Mouse (Mus musculus): ENCODE measurements around the gene Nudt4. TPM values are rescaled to one million over a fixed set of nuclear protein-coding genes. Genes with fewer than 3 reads are reported as not detected.

Gene Nudt4
- polyA plus RNA-seq, 1 experiment from 2014 or later, result 53.6 TPM

- Histone ChIP-seq H3K4me1 (ENCODE audit: control insufficient read depth, insufficient read depth, low read length) (no peaks in the 10 kb centered on the region), H3K4me3 (replicated peaks; ENCODE audit: low read length) (no peak overlapping the region), H3K27me3 (ENCODE audit: control insufficient read depth, insufficient read depth, low read length) (no peaks in the 10 kb centered on the region), H3K36me3 (ENCODE audit: control insufficient read depth, insufficient read depth, low read length) (no peaks in the 10 kb centered on the region), H3K4me2 (ENCODE audit: low read depth, low read length) (no peak overlapping the region), H3K27ac (ENCODE audit: low read length) (no peak overlapping the region), H3K9ac (ENCODE audit: low read length) (no peak overlapping the region), H3K9me3 (replicated peaks; ENCODE audit: control insufficient read depth, low read length) (no peaks in the 10 kb centered on the region)
- WGBS, result 56% methylated on average over 11 of the region's 11 CpGs
- ATAC-seq (ENCODE audit: insufficient read depth, low FRiP score), result no peak
Measured at GRCm38 (mm10) chr10:95594414-95594813, 30.5 kb upstream of the Nudt4 start.

- no peak overlapping the region for H3K4me3 ChIP-seq (replicated peaks; ENCODE audit: low read length)
- whole genome bisulfite sequencing, result 79% methylated on average over 4 of the region's 4 CpGs
- no peak overlapping the region for H3K4me2 ChIP-seq (ENCODE audit: low read depth, low read length)
- ATAC-seq (ENCODE audit: insufficient read depth, low FRiP score), result no peak
- H3K27ac ChIP-seq (ENCODE audit: low read length), result no peak overlapping the region
- no peak overlapping the region for H3K9ac ChIP-seq (ENCODE audit: low read length)
- H3K36me3 ChIP-seq (ENCODE audit: control insufficient read depth, insufficient read depth, low read length), result no peaks in the 10 kb centered on the region
- H3K27me3 ChIP-seq (ENCODE audit: control insufficient read depth, insufficient read depth, low read length), result no peaks in the 10 kb centered on the region
- H3K9me3 ChIP-seq (replicated peaks; ENCODE audit: control insufficient read depth, low read length), result no peaks in the 10 kb centered on the region
- no peaks in the 10 kb centered on the region for H3K4me1 ChIP-seq (ENCODE audit: control insufficient read depth, insufficient read depth, low read length)
Measured at GRCm38 (mm10) chr10:95591257-95591656, 27.3 kb upstream of the Nudt4 start.

- no peaks in the 10 kb centered on the region for H3K36me3 ChIP-seq (ENCODE audit: control insufficient read depth, insufficient read depth, low read length)
- H3K27ac ChIP-seq (ENCODE audit: low read length), result no peak overlapping the region
- H3K4me3 ChIP-seq (replicated peaks; ENCODE audit: low read length), result no peak overlapping the region
- H3K27me3 ChIP-seq (ENCODE audit: control insufficient read depth, insufficient read depth, low read length), result no peaks in the 10 kb centered on the region
- no peaks in the 10 kb centered on the region for H3K9me3 ChIP-seq (replicated peaks; ENCODE audit: control insufficient read depth, low read length)
- no peak for ATAC-seq (ENCODE audit: insufficient read depth, low FRiP score)
- WGBS, result 79% methylated on average over 6 of the region's 6 CpGs
- H3K4me2 ChIP-seq (ENCODE audit: low read depth, low read length), result no peak overlapping the region
- H3K4me1 ChIP-seq (ENCODE audit: control insufficient read depth, insufficient read depth, low read length), result no peaks in the 10 kb centered on the region
- no peak overlapping the region for H3K9ac ChIP-seq (ENCODE audit: low read length)
Measured at GRCm38 (mm10) chr10:95590196-95590595, 26.2 kb upstream of the Nudt4 start.

- H3K4me2 ChIP-seq (ENCODE audit: low read depth, low read length), result no peak overlapping the region
- H3K9ac ChIP-seq (ENCODE audit: low read length), result no peak overlapping the region
- H3K4me1 ChIP-seq (ENCODE audit: control insufficient read depth, insufficient read depth, low read length), result no peaks in the 10 kb centered on the region
- WGBS, result 89% methylated on average over 4 of the region's 4 CpGs
- H3K27ac ChIP-seq (ENCODE audit: low read length), result no peak overlapping the region
- no peak overlapping the region for H3K4me3 ChIP-seq (replicated peaks; ENCODE audit: low read length)
- H3K36me3 ChIP-seq (ENCODE audit: control insufficient read depth, insufficient read depth, low read length), result no peaks in the 10 kb centered on the region
- no peak for ATAC-seq (ENCODE audit: insufficient read depth, low FRiP score)
- no peaks in the 10 kb centered on the region for H3K9me3 ChIP-seq (replicated peaks; ENCODE audit: control insufficient read depth, low read length)
- no peaks in the 10 kb centered on the region for H3K27me3 ChIP-seq (ENCODE audit: control insufficient read depth, insufficient read depth, low read length)
Measured at GRCm38 (mm10) chr10:95589196-95589595, 25.2 kb upstream of the Nudt4 start.

- H3K4me3 ChIP-seq (replicated peaks; ENCODE audit: low read length), result no peak overlapping the region
- H3K9ac ChIP-seq (ENCODE audit: low read length), result no peak overlapping the region
- 76% methylated on average over 8 of the region's 8 CpGs for WGBS
- H3K9me3 ChIP-seq (replicated peaks; ENCODE audit: control insufficient read depth, low read length), result no peaks in the 10 kb centered on the region
- ATAC-seq (ENCODE audit: insufficient read depth, low FRiP score), result no peak
- H3K27me3 ChIP-seq (ENCODE audit: control insufficient read depth, insufficient read depth, low read length), result no peaks in the 10 kb centered on the region
- H3K27ac ChIP-seq (ENCODE audit: low read length), result no peak overlapping the region
- no peaks in the 10 kb centered on the region for H3K36me3 ChIP-seq (ENCODE audit: control insufficient read depth, insufficient read depth, low read length)
- no peaks in the 10 kb centered on the region for H3K4me1 ChIP-seq (ENCODE audit: control insufficient read depth, insufficient read depth, low read length)
- H3K4me2 ChIP-seq (ENCODE audit: low read depth, low read length), result no peak overlapping the region
Measured at GRCm38 (mm10) chr10:95587509-95588220, 23.7 kb upstream of the Nudt4 start.

GRCm38 (mm10) chr10:95585554-95585953 is 21.6 kb upstream of the Nudt4 start:
- Histone ChIP-seq H3K4me3 (replicated peaks; ENCODE audit: low read length) (no peak overlapping the region), H3K27me3 (ENCODE audit: control insufficient read depth, insufficient read depth, low read length) (no peaks in the 10 kb centered on the region), H3K4me1 (ENCODE audit: control insufficient read depth, insufficient read depth, low read length) (no peaks in the 10 kb centered on the region), H3K36me3 (ENCODE audit: control insufficient read depth, insufficient read depth, low read length) (no peaks in the 10 kb centered on the region), H3K4me2 (ENCODE audit: low read depth, low read length) (no peak overlapping the region), H3K27ac (ENCODE audit: low read length) (no peak overlapping the region), H3K9ac (ENCODE audit: low read length) (no peak overlapping the region), H3K9me3 (replicated peaks; ENCODE audit: control insufficient read depth, low read length) (no peaks in the 10 kb centered on the region)
- WGBS, result 83% methylated on average over 6 of the region's 6 CpGs
- ATAC-seq (ENCODE audit: insufficient read depth, low FRiP score), result no peak

GRCm38 (mm10) chr10:95577567-95577950 is 13.6 kb upstream of the Nudt4 start:
- ATAC-seq (ENCODE audit: insufficient read depth, low FRiP score), result peak; percentile 60; the same call in 1 of the 2 replicates
- no peak overlapping the region for H3K4me3 ChIP-seq (replicated peaks; ENCODE audit: low read length)

GRCm38 (mm10) chr10:95576876-95577566 is 13.1 kb upstream of the Nudt4 start:
- 42% methylated on average over 14 of the region's 14 CpGs for WGBS
- H3K4me1 ChIP-seq (ENCODE audit: control insufficient read depth, insufficient read depth, low read length), result peaks cover 7% of the 10 kb centered on the region; the same call in 1 of the 2 replicates
- ATAC-seq (ENCODE audit: insufficient read depth, low FRiP score), result no peak; the same call in 1 of the 2 replicates
- no peaks in the 10 kb centered on the region for H3K36me3 ChIP-seq (ENCODE audit: control insufficient read depth, insufficient read depth, low read length)
- no peak overlapping the region; the same call in 1 of the 2 replicates for H3K4me3 ChIP-seq (replicated peaks; ENCODE audit: low read length)
- no peaks in the 10 kb centered on the region for H3K27me3 ChIP-seq (ENCODE audit: control insufficient read depth, insufficient read depth, low read length)
- peak overlapping the region; percentile 22; the same call in 1 of the 2 replicates for H3K4me2 ChIP-seq (ENCODE audit: low read depth, low read length)
- no peaks in the 10 kb centered on the region for H3K9me3 ChIP-seq (replicated peaks; ENCODE audit: control insufficient read depth, low read length)
- peak overlapping the region; percentile 32; the same call in 1 of the 2 replicates for H3K27ac ChIP-seq (ENCODE audit: low read length)
- no peak overlapping the region for H3K9ac ChIP-seq (ENCODE audit: low read length)

More at GRCm38 (mm10) chr10:95577567-95577950, 13.6 kb upstream of the Nudt4 start:
- 0 out of 2 replicates have a peak overlapping the region, but pooled peaks have one; percentile 10 for H3K9ac ChIP-seq (ENCODE audit: low read length)
- 15% methylated on average over 4 of the region's 4 CpGs for WGBS
- no peaks in the 10 kb centered on the region for H3K27me3 ChIP-seq (ENCODE audit: control insufficient read depth, insufficient read depth, low read length)
- no peaks in the 10 kb centered on the region for H3K9me3 ChIP-seq (replicated peaks; ENCODE audit: control insufficient read depth, low read length)
- H3K4me1 ChIP-seq (ENCODE audit: control insufficient read depth, insufficient read depth, low read length), result peaks cover 7% of the 10 kb centered on the region; the same call in 1 of the 2 replicates
- H3K4me2 ChIP-seq (ENCODE audit: low read depth, low read length), result peak overlapping the region; percentile 22; the same call in 1 of the 2 replicates
- no peaks in the 10 kb centered on the region for H3K36me3 ChIP-seq (ENCODE audit: control insufficient read depth, insufficient read depth, low read length)
- H3K27ac ChIP-seq (ENCODE audit: low read length), result peak overlapping the region; percentile 53; the same call in 1 of the 2 replicates

- H3K36me3 ChIP-seq (ENCODE audit: control insufficient read depth, insufficient read depth, low read length), result no peaks in the 10 kb centered on the region
- H3K4me1 ChIP-seq (ENCODE audit: control insufficient read depth, insufficient read depth, low read length), result peaks cover 7% of the 10 kb centered on the region; the same call in 1 of the 2 replicates
- H3K9me3 ChIP-seq (replicated peaks; ENCODE audit: control insufficient read depth, low read length), result no peaks in the 10 kb centered on the region
- peak overlapping the region; percentile 18; the same call in 1 of the 2 replicates for H3K27ac ChIP-seq (ENCODE audit: low read length)
- no peak overlapping the region for H3K9ac ChIP-seq (ENCODE audit: low read length)
- H3K4me3 ChIP-seq (replicated peaks; ENCODE audit: low read length), result no peak overlapping the region
- ATAC-seq (ENCODE audit: insufficient read depth, low FRiP score), result no peak
- no peaks in the 10 kb centered on the region for H3K27me3 ChIP-seq (ENCODE audit: control insufficient read depth, insufficient read depth, low read length)
- no peak overlapping the region for H3K4me2 ChIP-seq (ENCODE audit: low read depth, low read length)
- whole genome bisulfite sequencing, result 71% methylated on average over 10 of the region's 10 CpGs
Measured at GRCm38 (mm10) chr10:95575839-95576380, 12.0 kb upstream of the Nudt4 start.

All from stomach, embryonic 16.5 days (tissue).